Mouse (Mus musculus): ENCODE data around the gene Adarb1.

Gene Adarb1

GRCm38 (mm10) chr10:77435343-77435742 is 17.3 kb upstream of the Adarb1 start:
- no peak for DNase-seq (ENCODE audit: low spot score)

GRCm38 (mm10) chr10:77434457-77435151 is 16.5 kb upstream of the Adarb1 start:
- DNase-seq (ENCODE audit: low spot score), result no peak

DNA sequence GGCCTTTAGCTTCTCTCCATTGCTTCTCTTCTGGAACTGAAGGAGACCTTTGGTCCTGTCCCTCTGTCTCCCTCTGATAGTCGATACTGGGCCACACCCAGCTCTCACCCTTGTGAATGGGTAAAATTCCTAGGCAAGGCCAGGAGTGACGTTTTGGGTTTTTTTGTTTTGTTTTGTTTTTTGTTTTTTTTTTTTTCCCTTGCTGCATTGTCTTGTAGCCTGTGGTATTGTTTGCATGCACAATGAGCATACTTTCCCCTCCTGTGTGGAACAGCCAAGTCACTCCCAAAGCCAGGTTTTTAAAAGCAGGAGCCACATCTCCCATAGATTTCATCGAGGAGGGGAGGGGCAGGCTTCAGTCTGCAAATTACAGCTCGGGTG is 16.0 kb upstream of the Adarb1 start:
- DNase-seq (ENCODE audit: low spot score), result no peak

DNA sequence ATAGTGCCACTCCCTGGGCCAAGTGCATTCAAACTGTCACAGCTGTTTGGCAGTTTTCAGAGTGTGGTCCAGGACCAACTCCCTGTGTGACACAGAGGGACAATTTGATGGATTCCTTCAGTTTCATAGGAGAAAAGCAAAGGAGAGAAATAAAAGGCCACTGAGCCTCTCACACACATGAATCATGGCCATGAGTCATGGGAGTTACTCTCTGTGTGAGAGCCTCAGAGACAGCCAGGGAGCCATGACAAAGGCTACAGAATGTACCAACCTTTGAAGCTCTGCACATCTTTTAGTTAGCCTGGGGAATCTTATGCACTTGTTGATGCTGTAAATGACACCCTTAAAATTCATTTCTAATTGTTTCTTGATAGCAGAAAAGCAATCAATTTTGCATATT is 12.7 kb upstream of the Adarb1 start:
- no peak for DNase-seq (ENCODE audit: low spot score)

GRCm38 (mm10) chr10:77429921-77430320 is 11.9 kb upstream of the Adarb1 start:
- DNase-seq (ENCODE audit: low spot score), result no peak

GRCm38 (mm10) chr10:77427610-77428009 is 9.5 kb upstream of the Adarb1 start:
- no peak for DNase-seq (ENCODE audit: low spot score)

DNA sequence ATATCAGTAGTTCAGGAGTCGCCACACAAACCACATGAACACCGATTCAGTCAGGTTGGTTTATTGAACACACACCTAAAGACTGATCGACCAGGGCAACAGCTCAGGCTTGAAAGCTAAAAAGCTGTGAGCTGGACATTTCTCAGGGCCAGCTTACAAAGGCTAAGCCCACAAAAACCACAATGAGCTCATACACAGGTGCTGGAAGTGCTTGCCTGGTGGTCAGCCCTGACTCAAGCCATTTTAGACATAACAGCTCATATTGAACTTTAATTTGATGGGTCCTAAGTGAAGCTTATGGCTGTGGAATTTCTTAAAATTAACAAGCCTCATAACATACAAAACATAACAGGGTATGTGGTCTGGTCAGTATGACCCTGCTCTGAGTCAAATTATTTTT is 2.1 kb upstream of the Adarb1 start:
- no peak for DNase-seq (ENCODE audit: low spot score)

DNA sequence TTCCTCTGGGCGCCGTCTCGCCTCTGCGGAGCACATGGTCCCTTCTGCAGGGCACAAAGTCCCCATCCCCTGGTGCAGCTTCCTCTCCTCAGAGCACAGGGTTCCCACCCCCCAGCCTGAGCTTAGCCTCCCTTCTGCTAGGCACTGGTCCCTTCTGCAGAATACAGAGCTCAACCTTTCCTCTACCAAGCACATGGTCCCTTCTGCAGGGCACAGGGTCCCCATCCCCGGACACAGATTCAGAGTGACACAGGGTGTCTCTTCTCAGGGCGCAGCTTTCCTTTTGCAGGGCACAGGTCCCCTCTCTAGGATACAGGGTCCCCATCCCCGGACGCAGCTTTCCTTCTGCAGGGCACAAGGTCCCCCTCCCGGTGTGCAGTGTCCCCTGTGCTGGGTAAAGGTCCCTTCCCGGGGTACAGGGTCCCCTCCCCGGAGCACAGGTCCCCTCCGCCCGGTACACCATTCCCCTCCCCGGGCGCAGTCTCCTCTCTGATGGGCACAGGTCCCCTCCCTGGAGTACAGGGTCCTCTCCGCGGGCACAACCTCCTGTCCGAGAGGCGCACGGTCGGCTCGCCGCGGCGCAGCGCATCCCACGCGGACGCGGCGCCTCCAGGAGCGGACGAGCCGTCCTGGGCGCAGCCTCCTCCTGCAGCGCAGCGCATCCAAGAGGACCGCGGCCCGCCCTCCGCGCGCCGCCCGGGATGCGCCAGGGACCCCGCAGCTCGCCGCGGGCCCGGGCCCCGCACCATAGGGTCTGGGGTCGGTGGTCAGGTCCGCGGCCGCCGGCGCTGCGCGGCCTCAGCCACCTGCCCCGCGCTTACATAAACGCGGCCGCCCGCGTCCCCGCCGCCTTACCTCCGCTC is 599 bp downstream of the Adarb1 start:
- no peak for DNase-seq (ENCODE audit: low spot score)

- DNase-seq (ENCODE audit: low spot score), result no peak
Measured at GRCm38 (mm10) chr10:77416666-77417239, 1.3 kb downstream of the Adarb1 start.

DNA sequence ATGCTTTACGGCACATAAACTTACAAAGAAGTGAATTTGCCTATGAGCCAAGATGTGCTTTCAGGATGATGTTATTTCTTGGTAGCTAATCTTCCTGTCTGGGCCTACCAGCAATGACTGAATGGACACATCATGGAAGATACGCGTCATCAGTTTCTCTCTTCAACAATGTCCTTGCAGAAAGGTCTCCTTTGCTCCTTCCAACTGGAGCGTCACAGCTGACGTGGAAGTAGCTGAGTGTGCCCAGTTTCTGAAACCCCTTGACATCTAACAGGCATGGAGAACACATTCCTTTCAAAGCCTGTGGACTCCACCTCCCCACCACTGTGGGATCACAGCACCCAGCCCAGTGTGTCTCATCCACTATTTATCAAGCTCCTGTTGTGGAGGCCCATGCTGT is 2.2 kb downstream of the Adarb1 start:
- DNase-seq (ENCODE audit: low spot score), result no peak

DNA sequence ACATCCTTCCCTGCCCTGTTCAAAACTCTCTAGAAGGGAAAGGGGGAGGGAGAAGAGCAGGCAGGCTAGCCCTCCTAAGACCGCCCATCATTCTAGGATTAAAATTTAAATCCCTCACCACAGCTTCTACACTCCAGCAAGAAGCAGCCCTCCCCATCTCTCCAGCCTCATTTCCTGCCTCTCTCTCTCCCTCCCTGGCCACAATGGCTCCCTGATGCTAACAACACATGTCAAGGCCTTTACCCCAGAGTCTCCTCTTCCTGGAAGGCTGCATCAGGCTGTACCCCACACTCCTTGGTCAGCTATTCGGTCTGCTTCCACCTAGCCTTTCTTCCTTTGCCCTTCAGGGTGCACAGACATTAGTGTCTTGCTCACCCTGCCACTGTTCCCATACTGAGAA is 4.3 kb downstream of the Adarb1 start:
- DNase-seq (ENCODE audit: low spot score), result no peak

DNA sequence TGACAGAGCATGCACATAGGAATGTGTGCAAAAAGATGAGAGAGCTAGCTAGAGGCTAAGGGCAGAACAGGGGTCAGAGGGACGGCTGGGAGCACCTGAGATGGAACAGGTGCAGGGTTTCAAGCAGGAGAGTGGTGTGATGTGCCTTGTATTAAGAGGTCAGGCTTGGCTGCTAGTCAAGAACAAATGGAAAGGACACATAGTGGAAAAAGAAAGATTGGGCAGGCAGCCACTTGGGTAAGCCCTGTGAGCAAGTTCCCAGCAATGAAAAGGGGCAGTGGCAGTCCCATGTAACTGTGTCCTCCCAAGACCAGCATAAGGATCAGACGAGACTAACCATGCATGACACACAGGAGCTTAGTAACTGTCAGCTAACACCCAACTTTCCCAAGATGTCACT is 8.9 kb downstream of the Adarb1 start:
- DNase-seq (ENCODE audit: low spot score), result no peak

- DNase-seq (ENCODE audit: low spot score), result no peak
Measured at GRCm38 (mm10) chr10:77408241-77408640, 9.8 kb downstream of the Adarb1 start.

GRCm38 (mm10) chr10:77406486-77406885 is 11.6 kb downstream of the Adarb1 start:
- DNase-seq (ENCODE audit: low spot score), result no peak

GRCm38 (mm10) chr10:77402463-77402862 is 15.6 kb downstream of the Adarb1 start:
- no peak for DNase-seq (ENCODE audit: low spot score)

- no peak for DNase-seq (ENCODE audit: low spot score)
Measured at GRCm38 (mm10) chr10:77401039-77401438, 17.0 kb downstream of the Adarb1 start.

- DNase-seq (ENCODE audit: low spot score), result no peak
Measured at GRCm38 (mm10) chr10:77399938-77400337, 18.1 kb downstream of the Adarb1 start.

DNA sequence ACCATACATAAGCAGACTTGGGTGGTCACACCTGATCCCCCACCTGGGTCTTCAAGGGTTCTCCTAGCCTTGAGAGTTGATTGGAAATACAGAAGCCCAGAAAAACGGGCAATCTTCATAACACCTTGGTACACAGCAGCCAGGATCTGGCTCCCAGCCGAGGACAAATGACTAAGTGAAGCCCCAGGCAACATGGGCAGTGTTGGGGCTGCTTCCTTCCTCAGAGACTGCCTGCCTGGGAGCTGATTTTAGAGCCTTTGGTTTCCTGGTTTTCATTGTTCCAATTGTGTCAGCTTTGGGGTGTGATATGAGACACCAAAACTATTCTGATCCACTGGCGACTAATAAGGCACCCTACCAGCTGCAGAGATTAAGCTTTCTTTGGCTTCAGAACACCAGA is 20.0 kb downstream of the Adarb1 start:
- DNase-seq (ENCODE audit: low spot score), result no peak

- DNase-seq (ENCODE audit: low spot score), result no peak
Measured at GRCm38 (mm10) chr10:77397056-77397642, 20.9 kb downstream of the Adarb1 start.

- DNase-seq (ENCODE audit: low spot score), result no peak
Measured at GRCm38 (mm10) chr10:77396015-77396414, 22.1 kb downstream of the Adarb1 start.

GRCm38 (mm10) chr10:77391072-77391471 is 27.0 kb downstream of the Adarb1 start:
- DNase-seq (ENCODE audit: low spot score), result no peak

DNA sequence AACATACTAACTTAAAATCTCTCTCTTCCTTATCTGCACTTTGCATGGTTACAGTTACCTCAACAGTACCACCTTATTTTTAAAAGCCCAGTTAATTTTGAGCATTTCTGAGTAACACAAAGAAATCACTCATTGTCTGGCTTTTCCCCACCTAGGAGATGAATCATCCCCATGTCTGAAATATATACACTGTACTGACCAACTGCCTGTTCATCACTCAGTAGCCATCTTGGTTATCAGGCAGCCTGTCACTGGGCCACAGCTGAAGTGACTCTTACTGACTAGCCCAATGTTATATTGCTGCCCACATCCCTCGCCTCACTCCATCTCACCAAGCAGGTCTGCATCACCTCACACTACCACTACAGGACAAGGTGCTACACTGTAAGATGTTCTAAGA is 30.5 kb downstream of the Adarb1 start:
- no peak for DNase-seq (ENCODE audit: low spot score)

DNA sequence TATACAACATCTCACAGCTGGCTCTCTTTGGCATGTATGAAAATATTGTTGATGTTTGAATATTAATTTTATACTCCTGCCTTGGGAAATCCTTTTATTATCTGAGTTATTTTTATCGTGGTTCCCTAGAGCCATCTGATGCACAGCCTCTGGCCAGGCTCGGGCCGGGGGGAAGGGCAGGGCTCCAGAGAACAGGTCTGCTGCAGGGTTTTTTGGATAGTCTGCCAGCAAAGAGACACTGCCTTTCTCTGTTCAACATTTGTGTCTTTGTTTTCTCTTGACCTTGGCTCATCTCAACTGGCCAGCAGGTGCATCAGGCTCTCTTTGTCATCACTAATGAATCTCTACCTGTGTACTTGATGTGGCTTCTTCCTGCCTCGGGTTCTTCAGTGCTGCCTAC is 32.3 kb downstream of the Adarb1 start:
- DNase-seq (ENCODE audit: low spot score), result no peak
